Mouse (Mus musculus): ENCODE results near the gene 3110021N24Rik. TPM values are rescaled to one million over a fixed set of nuclear protein-coding genes. Genes with fewer than 3 reads are reported as not detected.

Gene 3110021N24Rik
- total RNA-seq, 2 experiments from 2014 or later = 0.57 to 1.1 TPM

DNA sequence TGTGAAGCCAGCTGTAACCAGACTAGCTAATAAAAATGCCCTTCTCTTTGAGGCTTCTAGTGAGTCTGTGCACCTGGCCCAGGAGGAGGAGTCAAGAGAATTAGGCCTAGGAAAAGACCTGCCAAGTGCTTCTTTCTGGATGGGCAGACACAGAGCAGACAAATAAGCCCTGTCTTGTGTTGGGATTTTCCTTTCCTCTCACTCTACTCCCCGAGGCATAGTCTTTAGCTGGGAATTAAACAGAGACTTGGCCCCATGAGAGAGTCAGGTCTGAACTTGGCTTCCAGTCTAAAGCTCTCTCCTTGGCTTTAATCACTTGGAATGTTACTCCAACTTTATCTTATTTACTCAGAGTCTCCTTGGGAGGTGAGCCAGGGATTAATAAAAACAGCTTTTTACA is 74.5 kb downstream of the 3110021N24Rik start:
- no peak for DNase-seq (ENCODE audit: low spot score)

DNA sequence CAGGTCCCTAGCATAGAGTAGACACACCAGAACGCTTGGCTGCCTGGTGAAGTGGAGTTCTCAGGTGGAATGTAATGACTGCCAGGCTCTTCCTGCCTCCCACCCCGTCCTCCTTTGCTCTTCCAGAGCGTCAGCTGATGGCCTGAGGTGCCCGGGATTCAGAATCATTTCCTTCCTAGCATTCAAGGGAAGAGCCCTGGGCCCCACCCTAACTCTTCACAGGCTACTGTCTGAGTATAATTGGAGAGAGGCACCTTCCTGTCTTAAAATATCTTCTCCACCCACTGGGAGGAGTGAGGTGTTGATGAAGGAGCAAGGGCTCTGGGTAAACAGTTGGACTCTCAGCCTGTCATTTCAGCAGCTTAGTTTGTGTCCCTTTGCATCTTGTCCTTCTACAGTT is 77.3 kb downstream of the 3110021N24Rik start:
- DNase-seq (ENCODE audit: low spot score) = no peak

DNA sequence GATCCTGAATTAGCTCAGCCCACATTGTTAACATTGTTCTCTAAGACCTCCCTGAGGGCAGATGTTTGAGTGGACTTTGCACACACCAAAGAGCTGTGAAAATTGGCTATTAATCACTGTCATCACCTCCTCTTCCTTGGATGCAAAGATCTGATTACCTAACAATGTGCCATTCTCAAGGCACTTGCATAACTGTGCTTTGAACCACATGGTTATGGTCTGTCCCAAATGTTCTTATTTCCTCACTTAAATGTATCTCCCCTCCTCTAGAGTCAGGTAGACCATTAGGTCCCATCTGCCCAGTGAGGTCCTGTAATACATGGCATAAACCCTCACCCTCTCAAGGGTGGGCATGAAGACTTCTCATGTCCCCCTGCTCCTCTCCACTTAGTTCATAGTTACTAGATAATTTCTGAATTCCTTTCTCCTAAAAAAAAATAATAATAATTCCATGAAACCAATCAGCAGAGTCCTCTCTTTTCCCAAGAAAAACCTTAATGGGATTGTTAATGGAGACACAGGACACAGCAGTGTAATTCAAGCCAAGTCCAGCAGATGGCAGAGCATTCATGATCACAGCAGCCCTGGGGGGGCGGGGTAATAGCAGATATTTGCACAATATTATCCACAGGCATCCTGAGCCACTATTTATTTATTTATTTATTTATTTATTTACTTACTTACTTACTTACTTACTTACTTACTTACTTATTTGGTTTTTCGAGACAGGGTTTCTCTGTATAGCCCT is 78.8 kb downstream of the 3110021N24Rik start:
- DNase-seq (ENCODE audit: low spot score) = peak; percentile 69

DNA sequence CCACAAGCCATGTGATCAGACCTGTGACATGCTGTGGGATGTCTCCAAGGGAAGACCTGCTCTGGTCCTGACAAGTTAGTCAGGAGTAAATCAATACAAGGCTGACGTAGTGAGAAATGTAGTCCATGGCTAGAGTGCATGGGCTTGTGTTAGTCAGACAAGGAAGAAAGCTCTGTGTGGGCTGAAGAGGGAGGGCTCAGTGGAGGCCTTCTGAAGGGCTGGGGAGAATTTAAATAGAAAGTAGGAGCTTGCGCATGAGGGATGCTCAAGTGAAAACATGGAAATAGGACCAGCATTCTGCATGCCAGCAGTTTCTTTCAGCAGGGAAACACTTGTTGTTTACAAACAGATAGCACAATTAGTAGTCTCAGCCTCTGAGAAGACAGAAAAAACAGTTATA is 84.1 kb downstream of the 3110021N24Rik start:
- DNase-seq (ENCODE audit: low spot score) = no peak

DNA sequence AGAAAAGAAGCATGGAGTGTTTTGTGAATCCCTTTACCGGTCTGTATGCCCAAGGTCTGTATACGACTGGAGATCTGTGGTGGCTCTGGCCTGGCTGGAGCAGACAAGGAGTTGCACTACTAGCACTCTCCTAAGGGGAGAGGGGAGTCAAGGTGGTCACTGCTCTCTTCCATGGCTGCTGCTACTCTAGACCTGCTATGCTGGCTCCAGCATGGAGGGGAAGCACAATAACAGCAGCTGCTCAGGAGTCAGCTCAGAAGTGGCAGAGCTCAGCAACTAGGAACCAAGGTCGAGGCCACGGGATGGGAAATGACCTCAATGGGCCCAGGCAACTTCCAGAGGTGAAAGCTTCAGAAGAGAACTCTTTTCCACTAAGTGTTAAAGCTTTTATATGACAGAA is 91.7 kb downstream of the 3110021N24Rik start:
- no peak for DNase-seq (ENCODE audit: low spot score)

DNA sequence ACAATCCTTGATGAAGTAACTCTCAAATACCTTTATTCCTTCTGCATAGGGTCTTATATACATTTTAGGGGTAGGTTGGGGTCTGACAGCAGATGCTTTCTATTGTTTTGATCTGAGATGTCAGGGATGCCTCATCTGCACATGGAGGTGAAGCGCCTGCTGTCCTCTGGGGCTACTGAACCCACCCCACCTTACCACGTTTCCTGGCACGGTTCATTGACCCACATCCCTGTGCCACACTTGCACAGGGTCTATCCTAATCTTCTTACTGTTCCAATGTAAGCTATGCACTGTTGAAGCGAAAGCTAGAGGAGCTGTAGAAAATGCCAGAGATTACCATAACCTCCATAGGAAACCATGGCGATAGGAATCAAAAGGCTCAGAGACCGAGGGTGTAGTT is 92.1 kb downstream of the 3110021N24Rik start:
- DNase-seq (ENCODE audit: low spot score) = no peak

DNA sequence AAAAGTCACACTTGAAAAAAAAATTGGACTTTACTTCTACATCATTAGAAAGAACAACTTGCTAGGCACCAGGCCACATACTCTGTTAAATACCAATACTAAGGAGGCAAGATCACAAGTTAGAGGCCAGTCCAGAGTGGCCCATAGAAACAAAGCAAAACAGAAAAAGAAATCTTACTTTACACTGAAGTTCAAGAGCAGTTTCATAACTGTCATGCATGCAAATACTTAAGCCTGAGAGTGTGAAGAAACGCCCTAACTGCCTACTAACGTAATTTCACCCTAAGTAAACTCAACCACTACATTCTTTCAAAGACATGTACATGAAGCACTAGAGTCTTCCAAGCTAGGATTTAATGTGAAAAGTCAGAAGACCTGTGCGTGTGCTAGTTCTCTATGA is 106.2 kb downstream of the 3110021N24Rik start:
- DNase-seq (ENCODE audit: low spot score) = no peak

- no peak for DNase-seq (ENCODE audit: low spot score)
Measured at GRCm38 (mm10) chr4:108826096-108826495, 106.6 kb downstream of the 3110021N24Rik start.

DNA sequence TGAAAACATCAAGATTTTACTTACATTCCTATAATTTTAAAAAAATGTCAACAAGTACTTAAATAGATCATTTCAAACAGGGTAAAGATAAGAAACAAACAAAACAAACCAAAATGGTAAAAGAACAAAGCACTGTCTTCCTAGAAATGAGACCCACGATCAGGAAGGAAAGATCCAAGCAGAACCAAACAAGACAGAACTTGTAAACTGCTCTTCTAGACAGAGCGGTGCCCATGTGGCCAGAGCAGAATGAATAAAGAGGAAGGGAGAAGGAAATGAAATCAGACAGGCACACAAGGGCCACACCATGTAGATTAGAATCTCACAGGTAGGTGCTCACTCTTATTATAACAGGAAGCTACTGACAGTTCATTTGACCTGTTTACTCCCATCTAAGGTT is 107.2 kb downstream of the 3110021N24Rik start:
- no peak for DNase-seq (ENCODE audit: low spot score)

DNA sequence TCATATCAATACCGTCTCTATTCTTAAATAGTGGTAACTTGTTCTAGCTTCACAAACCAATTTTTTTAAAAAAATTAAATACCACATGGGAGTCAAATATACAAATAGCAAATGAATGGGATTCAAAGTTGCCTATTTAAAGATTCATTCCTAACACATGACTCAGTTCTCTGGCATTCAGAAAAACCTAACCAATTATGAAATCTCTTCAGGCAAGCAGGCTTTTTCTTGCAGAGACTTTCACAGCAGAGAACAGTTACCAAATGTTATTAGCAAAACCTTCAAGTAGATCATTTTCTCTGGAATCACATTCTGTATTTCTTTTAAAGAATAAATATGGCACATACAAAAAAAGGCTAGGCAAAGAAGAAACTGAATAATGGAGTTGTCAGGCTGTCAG is 111.2 kb downstream of the 3110021N24Rik start:
- DNase-seq (ENCODE audit: low spot score) = no peak

Other genes starting within 250 kb of the 3110021N24Rik start
- gene Prpf38a, start 140.3 kb upstream of the 3110021N24Rik start, total RNA-seq (2021) = 10 to 100 TPM; 10.2 to 13.2 TPM
- under 1 TPM in 1 of 2 experiments, not detected in 1; 0.07 TPM for gene Orc1, start 140.2 kb upstream of the 3110021N24Rik start, total RNA-seq (2021)
- 10 to 100 TPM; 17.4 to 18.4 TPM for gene Cc2d1b, start 99.7 kb upstream of the 3110021N24Rik start, total RNA-seq (2021)
- gene Zfyve9, start 61.1 kb downstream of the 3110021N24Rik start, total RNA-seq (2021) = 10 to 100 TPM; 58.2 to 61.6 TPM
- gene Btf3l4, start 114.0 kb downstream of the 3110021N24Rik start, total RNA-seq (2021) = 10 to 100 TPM; 39.5 to 44.5 TPM
- gene Txndc12, start 115.0 kb downstream of the 3110021N24Rik start, total RNA-seq (2021) = 10 to 100 TPM; 10.9 to 12.0 TPM
- 10 to 100 TPM; 21.2 to 24.5 TPM for gene Kti12, start 128.1 kb downstream of the 3110021N24Rik start, total RNA-seq (2021)
- gene A730015C16Rik, start 129.0 kb downstream of the 3110021N24Rik start, total RNA-seq (2021) = not detected
- under 1 TPM; 0.14 to 0.21 TPM for gene Rab3b, start 159.4 kb downstream of the 3110021N24Rik start, total RNA-seq (2021)